Mouse (Mus musculus): ENCODE results near the gene Tmsb4x. TPM values are rescaled to one million over a fixed set of nuclear protein-coding genes. Genes with fewer than 3 reads are reported as not detected.

Gene Tmsb4x
- total and polyA plus RNA-seq, 2 experiments from 2014 or later = 2,260 to 5,725 TPM

- H3K36me3 ChIP-seq (ENCODE audit: insufficient read depth) = no peaks in the 10 kb centered on the region
- H3K27me3 ChIP-seq (ENCODE audit: insufficient read depth, low read length) = no peaks in the 10 kb centered on the region
- H3K4me1 ChIP-seq (ENCODE audit: insufficient read depth) = no peaks in the 10 kb centered on the region
- no peak for TF ChIP-seq CTCF (IDR thresholded peaks at IDR 0.05; ENCODE audit: low read depth)
- 94% methylated on average over 6 of the region's 6 CpGs for WGBS
- no peak overlapping the region for H3K9ac ChIP-seq
- DNase-seq (no peak), ATAC-seq (no peak)
- no peak overlapping the region for H3K27ac ChIP-seq (ENCODE audit: low read depth, low read length)
- no peak overlapping the region for H3K4me2 ChIP-seq (ENCODE audit: low read depth)
- no peaks in the 10 kb centered on the region for H3K9me3 ChIP-seq (ENCODE audit: low read length)
- no peak overlapping the region for H3K4me3 ChIP-seq (ENCODE audit: low read depth, low read length)
These were observed 18.6 kb upstream of the Tmsb4x start for GRCm38 (mm10) chrX:167227756-167228155.

- WGBS = 89% methylated on average over 7 of the region's 7 CpGs
- no peak for TF ChIP-seq CTCF (IDR thresholded peaks at IDR 0.05; ENCODE audit: low read depth)
- Histone ChIP-seq H3K27me3 (ENCODE audit: insufficient read depth, low read length) (no peaks in the 10 kb centered on the region), H3K27ac (ENCODE audit: low read depth, low read length) (no peak overlapping the region), H3K4me3 (ENCODE audit: low read depth, low read length) (no peak overlapping the region), H3K4me2 (ENCODE audit: low read depth) (no peak overlapping the region), H3K9ac (no peak overlapping the region), H3K36me3 (ENCODE audit: insufficient read depth) (no peaks in the 10 kb centered on the region), H3K9me3 (ENCODE audit: low read length) (no peaks in the 10 kb centered on the region), H3K4me1 (ENCODE audit: insufficient read depth) (no peaks in the 10 kb centered on the region)
- no peak for DNase-seq
- no peak for ATAC-seq
These were observed 18.0 kb upstream of the Tmsb4x start for GRCm38 (mm10) chrX:167227138-167227537.

DNA sequence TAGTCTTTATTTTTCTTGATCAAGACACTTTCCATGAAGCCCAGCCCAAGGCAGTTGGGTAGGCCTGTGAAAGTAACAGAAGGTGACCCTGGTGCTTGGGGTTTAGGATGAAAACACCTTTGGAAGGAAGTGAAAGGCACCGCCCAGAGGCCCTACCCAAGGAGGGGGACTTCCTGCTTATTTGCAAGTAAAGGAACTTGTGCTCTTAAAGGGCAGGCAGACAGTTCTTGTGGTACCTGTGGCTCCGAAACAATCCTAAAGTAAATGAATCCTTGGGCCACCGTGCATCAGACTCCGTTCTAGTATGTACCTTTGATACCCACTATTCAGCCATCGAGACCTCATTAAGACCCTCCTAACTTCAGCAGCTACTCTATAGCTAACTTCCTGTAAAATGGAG, 17.5 kb upstream of the Tmsb4x start:
- no peaks in the 10 kb centered on the region for H3K9me3 ChIP-seq (ENCODE audit: low read length)
- H3K4me2 ChIP-seq (ENCODE audit: low read depth) = no peak overlapping the region
- no peak overlapping the region for H3K27ac ChIP-seq (ENCODE audit: low read depth, low read length)
- no peak overlapping the region for H3K9ac ChIP-seq
- ATAC-seq (no peak), DNase-seq (no peak)
- H3K36me3 ChIP-seq (ENCODE audit: insufficient read depth) = no peaks in the 10 kb centered on the region
- H3K4me3 ChIP-seq (ENCODE audit: low read depth, low read length) = no peak overlapping the region
- no peak for TF ChIP-seq CTCF (IDR thresholded peaks at IDR 0.05; ENCODE audit: low read depth)
- no peaks in the 10 kb centered on the region for H3K27me3 ChIP-seq (ENCODE audit: insufficient read depth, low read length)
- 96% methylated on average over 5 of the region's 5 CpGs for WGBS
- no peaks in the 10 kb centered on the region for H3K4me1 ChIP-seq (ENCODE audit: insufficient read depth)

DNA sequence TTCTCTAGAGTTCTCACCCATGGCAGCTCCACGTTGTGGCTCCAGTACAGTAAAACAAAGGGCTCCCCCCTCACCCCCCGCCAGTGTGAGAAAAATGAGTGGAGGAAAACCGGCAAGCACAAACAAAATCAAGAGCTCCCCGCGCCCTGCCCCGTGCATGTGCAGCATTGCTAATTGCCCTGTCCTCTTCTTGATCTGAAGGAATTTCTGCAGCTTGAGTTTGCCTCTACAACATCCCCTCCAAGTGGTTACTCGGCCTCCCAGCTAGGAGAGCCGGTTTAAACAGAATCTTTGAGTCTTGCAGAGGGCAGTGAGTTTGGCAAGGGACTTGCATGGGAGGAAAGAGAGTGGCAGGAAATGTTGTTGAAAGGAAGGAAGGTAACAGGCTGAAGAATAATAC, 3.6 kb upstream of the Tmsb4x start:
- Histone ChIP-seq H3K27ac (ENCODE audit: low read depth, low read length) (no peak overlapping the region), H3K4me2 (ENCODE audit: low read depth) (no peak overlapping the region), H3K36me3 (ENCODE audit: insufficient read depth) (no peaks in the 10 kb centered on the region), H3K9ac (no peak overlapping the region), H3K9me3 (ENCODE audit: low read length) (no peaks in the 10 kb centered on the region), H3K4me3 (ENCODE audit: low read depth, low read length) (no peak overlapping the region), H3K4me1 (ENCODE audit: insufficient read depth) (no peaks in the 10 kb centered on the region), H3K27me3 (ENCODE audit: insufficient read depth, low read length) (no peaks in the 10 kb centered on the region)
- ATAC-seq = peak; percentile 57
- TF ChIP-seq CTCF (IDR thresholded peaks at IDR 0.05; ENCODE audit: low read depth) = peak; percentile 61
- peak; percentile 69 for DNase-seq
- 35% methylated on average over 8 of the region's 8 CpGs for WGBS

- ATAC-seq (no peak), DNase-seq (no peak)
- no peaks in the 10 kb centered on the region for H3K4me1 ChIP-seq (ENCODE audit: insufficient read depth)
- H3K36me3 ChIP-seq (ENCODE audit: insufficient read depth) = no peaks in the 10 kb centered on the region
- H3K4me2 ChIP-seq (ENCODE audit: low read depth) = no peak overlapping the region
- TF ChIP-seq CTCF (IDR thresholded peaks at IDR 0.05; ENCODE audit: low read depth) = no peak
- no peak overlapping the region for H3K27ac ChIP-seq (ENCODE audit: low read depth, low read length)
- no peaks in the 10 kb centered on the region for H3K9me3 ChIP-seq (ENCODE audit: low read length)
- no peak overlapping the region for H3K9ac ChIP-seq
- no peaks in the 10 kb centered on the region for H3K27me3 ChIP-seq (ENCODE audit: insufficient read depth, low read length)
- no peak overlapping the region for H3K4me3 ChIP-seq (ENCODE audit: low read depth, low read length)
- WGBS = 46% methylated on average over 9 of the region's 9 CpGs
These were observed 2.9 kb upstream of the Tmsb4x start for GRCm38 (mm10) chrX:167211871-167212555.

- Histone ChIP-seq H3K27me3 (ENCODE audit: insufficient read depth, low read length) (no peaks in the 10 kb centered on the region), H3K9ac (no peak overlapping the region), H3K4me2 (ENCODE audit: low read depth) (peak overlapping the region; percentile 59), H3K36me3 (ENCODE audit: insufficient read depth) (0 out of 2 replicates have a peak, but pooled peaks cover 3% of the 10 kb centered on the region), H3K4me1 (ENCODE audit: insufficient read depth) (0 out of 2 replicates have a peak, but pooled peaks cover 6% of the 10 kb centered on the region), H3K4me3 (ENCODE audit: low read depth, low read length) (0 out of 2 replicates have a peak overlapping the region, but pooled peaks have one; percentile 60), H3K27ac (ENCODE audit: low read depth, low read length) (peak overlapping the region; percentile 94; the same call in 1 of the 2 replicates), H3K9me3 (ENCODE audit: low read length) (no peaks in the 10 kb centered on the region)
- WGBS = 60% methylated on average over 6 of the region's 6 CpGs
- ATAC-seq (no peak), DNase-seq (no peak)
- TF ChIP-seq CTCF (IDR thresholded peaks at IDR 0.05; ENCODE audit: low read depth) = no peak
These were observed 1.2 kb upstream of the Tmsb4x start for GRCm38 (mm10) chrX:167210319-167210728.

GRCm38 (mm10) chrX:167209828-167210227, 713 bp upstream of the Tmsb4x start:
- peak overlapping the region; percentile 94 for H3K27ac ChIP-seq (ENCODE audit: low read depth, low read length)
- H3K9ac ChIP-seq = peak overlapping the region; percentile 84
- H3K4me2 ChIP-seq (ENCODE audit: low read depth) = peak overlapping the region; percentile 59
- no peak for TF ChIP-seq CTCF (IDR thresholded peaks at IDR 0.05; ENCODE audit: low read depth)
- 0 out of 2 replicates have a peak, but pooled peaks cover 6% of the 10 kb centered on the region for H3K4me1 ChIP-seq (ENCODE audit: insufficient read depth)
- no peak for ATAC-seq
- H3K9me3 ChIP-seq (ENCODE audit: low read length) = no peaks in the 10 kb centered on the region
- H3K36me3 ChIP-seq (ENCODE audit: insufficient read depth) = 0 out of 2 replicates have a peak, but pooled peaks cover 3% of the 10 kb centered on the region
- no peaks in the 10 kb centered on the region for H3K27me3 ChIP-seq (ENCODE audit: insufficient read depth, low read length)
- peak overlapping the region; percentile 60 for H3K4me3 ChIP-seq (ENCODE audit: low read depth, low read length)
- peak; percentile 37 for DNase-seq
- 49% methylated on average over 8 of the region's 8 CpGs for WGBS

Measured in forebrain, postnatal 0 days (tissue).